Mouse (Mus musculus): ENCODE results near the gene Hdhd5. TPM values are rescaled to one million over a fixed set of nuclear protein-coding genes. Genes with fewer than 3 reads are reported as not detected.
A peak's percentile ranks its signal among the peaks of the same experiment; 100 is the strongest.

Hdhd5 gene
- total and polyA plus RNA-seq, 3 experiments, result 10.9 to 21.5 (median 11.4) TPM

- Histone ChIP-seq H3K9ac (ENCODE audit: insufficient read depth, low read depth) (no peak overlapping the region), H3K4me3 (replicated peaks in 1 of 3; ENCODE audit: low read depth in 2 of 3, low read length in 2 of 3, poor library complexity in 1 of 3) (no peak overlapping the region), H3K27me3 (replicated peaks) (no peaks in the 10 kb centered on the region), H3K79me2 (replicated peaks; ENCODE audit: control insufficient read depth, extremely low read depth, insufficient read depth, poor library complexity, severe bottlenecking) (no peaks in the 10 kb centered on the region), H3K4me1 (ENCODE audit: control insufficient read depth in 1 of 2, insufficient read depth in 2 of 2) (peaks cover 0 to 18% of the 10 kb centered on the region in 2 experiments; a peak in 2 of 4 replicates), H3K4me2 (ENCODE audit: insufficient read depth, low read depth, poor library complexity, severe bottlenecking) (no peak overlapping the region), H3K9me3 (replicated peaks; ENCODE audit: low read length) (no peaks in the 10 kb centered on the region), H3K27ac (ENCODE audit: insufficient read depth, low read depth) (no peak overlapping the region), H3K36me3 (replicated peaks in 1 of 2; ENCODE audit: control insufficient read depth in 1 of 2, insufficient read depth in 1 of 2, low read length in 1 of 2) (no peaks in the 10 kb centered on the region)
- DNase-seq (ENCODE audit: extremely low read depth), result no peak
- in situ Hi-C loops (cut with MboI; ENCODE audit: low pct_ligation_motif_present, low pct_unique_long_range_greater_than_20kb, low sequenced_read_pairs), result no loop called here
- dilution Hi-C loops (cut with MboI; ENCODE audit: extremely low pct_ligation_motif_present, extremely low pct_unique_long_range_greater_than_20kb, low sequenced_read_pairs), result no loop called here
- TF ChIP-seq ELF1 (IDR thresholded peaks at IDR 0.05; ENCODE audit: low read depth, low read length), result no peak
- TF ChIP-seq PAX5 (IDR thresholded peaks at IDR 0.05; ENCODE audit: low read length), result no peak
- TF ChIP-seq BHLHE40 (IDR thresholded peaks at IDR 0.05; ENCODE audit: low read depth, low read length), result no peak
- TF ChIP-seq MXI1 (IDR thresholded peaks at IDR 0.05; ENCODE audit: low read depth, low read length), result no peak
- no peak for TF ChIP-seq TCF12 (IDR thresholded peaks at IDR 0.05; ENCODE audit: low read depth, low read length)
- no peak for TF ChIP-seq ZNF384 (IDR thresholded peaks at IDR 0.05; ENCODE audit: low read depth, low read length)
- no peak for TF ChIP-seq KAT2A (IDR thresholded peaks at IDR 0.05; ENCODE audit: insufficient replicate concordance, low read length)
- TF ChIP-seq CHD1 (IDR thresholded peaks at IDR 0.05; ENCODE audit: low read depth, low read length), result no peak
- TF ChIP-seq UBTF (IDR thresholded peaks at IDR 0.05; ENCODE audit: low read depth, low read length), result no peak
- no peak for TF ChIP-seq POLR2A (IDR thresholded peaks at IDR 0.05; ENCODE audit: low read depth, low read length)
- TF ChIP-seq NELFE (IDR thresholded peaks at IDR 0.05; ENCODE audit: low read depth, low read length), result no peak
- no peak for TF ChIP-seq ZMIZ1 (IDR thresholded peaks at IDR 0.05; ENCODE audit: low read depth, low read length)
- TF ChIP-seq JUND (conservative IDR thresholded peaks at IDR 0.05; ENCODE audit: low read depth, low read length), result no peak
- no peak for TF ChIP-seq HCFC1 (IDR thresholded peaks at IDR 0.05; ENCODE audit: low read depth, low read length)
- no peak for TF ChIP-seq USF2 (conservative IDR thresholded peaks at IDR 0.05; ENCODE audit: low read depth, low read length)
- TF ChIP-seq E2F4 (IDR thresholded peaks at IDR 0.05; ENCODE audit: insufficient replicate concordance, low read depth, low read length), result no peak
- TF ChIP-seq NRF1 (IDR thresholded peaks at IDR 0.05; ENCODE audit: low read depth, low read length), result no peak
- no peak for TF ChIP-seq MAZ (IDR thresholded peaks at IDR 0.05; ENCODE audit: low read depth, low read length)
- no peak for TF ChIP-seq ZKSCAN1 (IDR thresholded peaks at IDR 0.05; ENCODE audit: borderline replicate concordance, low read depth, low read length)
Observed at GRCm38 (mm10) chr6:120555983-120556567, 25.0 kb upstream of the Hdhd5 start.

GRCm38 (mm10) chr6:120555152-120555551 is 24.0 kb upstream of the Hdhd5 start:
- Histone ChIP-seq H3K36me3 (replicated peaks in 1 of 2; ENCODE audit: control insufficient read depth in 1 of 2, insufficient read depth in 1 of 2, low read length in 1 of 2) (no peaks in the 10 kb centered on the region), H3K27me3 (replicated peaks) (no peaks in the 10 kb centered on the region), H3K4me2 (ENCODE audit: insufficient read depth, low read depth, poor library complexity, severe bottlenecking) (no peak overlapping the region), H3K9ac (ENCODE audit: insufficient read depth, low read depth) (no peak overlapping the region), H3K9me3 (replicated peaks; ENCODE audit: low read length) (no peaks in the 10 kb centered on the region), H3K4me1 (ENCODE audit: control insufficient read depth in 1 of 2, insufficient read depth in 2 of 2) (peaks cover 0 to 23% of the 10 kb centered on the region in 2 experiments; a peak in 2 of 4 replicates), H3K79me2 (replicated peaks; ENCODE audit: control insufficient read depth, extremely low read depth, insufficient read depth, poor library complexity, severe bottlenecking) (no peaks in the 10 kb centered on the region), H3K27ac (ENCODE audit: insufficient read depth, low read depth) (no peak overlapping the region), H3K4me3 (replicated peaks in 1 of 3; ENCODE audit: low read depth in 2 of 3, low read length in 2 of 3, poor library complexity in 1 of 3) (no peak overlapping the region)
- dilution Hi-C loops (cut with MboI; ENCODE audit: extremely low pct_ligation_motif_present, extremely low pct_unique_long_range_greater_than_20kb, low sequenced_read_pairs), result no loop called here
- in situ Hi-C loops (cut with MboI; ENCODE audit: low pct_ligation_motif_present, low pct_unique_long_range_greater_than_20kb, low sequenced_read_pairs), result no loop called here
- no peak for TF ChIP-seq MXI1 (IDR thresholded peaks at IDR 0.05; ENCODE audit: low read depth, low read length)
- peak; percentile 42; the same call in 1 of the 2 replicates for TF ChIP-seq ZNF384 (IDR thresholded peaks at IDR 0.05; ENCODE audit: low read depth, low read length)
- no peak for DNase-seq (ENCODE audit: extremely low read depth)

All from CH12.LX (cell line).